Mouse (Mus musculus): ENCODE data around the gene Slc35b4.

GRCm38 (mm10) chr6:34132391-34132790 lies 44.5 kb downstream of the Slc35b4 start:
- TF ChIP-seq POLR2A (IDR thresholded peaks at IDR 0.05; ENCODE audit: borderline replicate concordance, low read depth, low read length) (no peak), CTCF (IDR thresholded peaks at IDR 0.05; ENCODE audit: low read depth, low read length) (no peak)

Measured in bone marrow macrophage, adult 2 months (primary cell).